Mouse (Mus musculus) lung, postnatal 14 days (tissue): ENCODE measurements at regions not wholly inside any gene's neighbourhood (a gene's known extent, or its start where the extent isn't known, plus 50 kb on each side); places are given as distances from the start of the nearest gene placed in this dataset.

Experiments used
- DNase-seq: peaks from one replicate; pipeline ENCODE4 v3.0.0; 2021

GRCm38 (mm10) chr5:90026835-90027753, 144.0 kb upstream of the Adamts3 start:
- no peak for DNase-seq

- no peak for DNase-seq
Measured at GRCm38 (mm10) chr5:90021447-90021846, 138.3 kb upstream of the Adamts3 start.

- no peak for DNase-seq
Measured at GRCm38 (mm10) chr5:90000758-90001157, 117.6 kb upstream of the Adamts3 start.

GRCm38 (mm10) chr5:89991568-89991967, 108.4 kb upstream of the Adamts3 start:
- no peak for DNase-seq

GRCm38 (mm10) chr5:89981627-89982026, 98.5 kb upstream of the Adamts3 start:
- DNase-seq, result peak; percentile 27

- no peak for DNase-seq
Measured at GRCm38 (mm10) chr5:89980204-89980603, 97.1 kb upstream of the Adamts3 start.

GRCm38 (mm10) chr5:89952611-89953010, 69.5 kb upstream of the Adamts3 start:
- no peak for DNase-seq

GRCm38 (mm10) chr5:89945660-89945925, 62.5 kb upstream of the Adamts3 start:
- no peak for DNase-seq

- no peak for DNase-seq
Measured at GRCm38 (mm10) chr5:89944855-89945659, 61.9 kb upstream of the Adamts3 start.

GRCm38 (mm10) chr5:89943276-89944127, 60.4 kb upstream of the Adamts3 start:
- no peak for DNase-seq

- no peak for DNase-seq
Measured at GRCm38 (mm10) chr5:89942244-89942643, 59.1 kb upstream of the Adamts3 start.

- DNase-seq, result no peak
Measured at GRCm38 (mm10) chr5:89932999-89933398, 49.9 kb upstream of the Adamts3 start.
